Mouse (Mus musculus) right cerebral cortex, adult 18-20 months (tissue): ENCODE data around the gene Hoxa3.

Source experiments
- DNase-seq: peaks from one replicate; pipeline ENCODE4 v3.0.0; 2022; ENCODE audit warnings: mixed read lengths

Gene Hoxa3

DNA sequence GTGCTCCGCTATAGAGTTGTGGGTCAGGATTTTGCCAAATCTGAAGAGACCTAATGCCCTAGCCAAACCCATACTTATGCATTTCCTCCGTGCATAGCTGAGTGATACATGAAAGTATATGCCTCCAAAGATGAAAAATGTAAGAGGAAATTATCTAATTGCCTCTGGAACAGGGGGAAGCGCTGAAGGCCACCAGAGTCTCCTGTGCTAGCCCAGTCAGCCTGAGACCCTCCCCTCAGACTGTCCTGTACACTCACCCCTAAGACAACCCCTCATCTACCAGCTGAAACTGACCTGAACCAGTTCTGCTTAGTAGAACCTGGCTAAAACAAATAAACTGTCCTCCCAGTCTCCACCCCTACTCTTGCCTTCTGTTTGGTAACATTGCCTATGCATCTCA, 32.4 kb downstream of the Hoxa3 start:
- no peak for DNase-seq

- no peak for DNase-seq
Measured at GRCm38 (mm10) chr6:52180213-52180710, 32.9 kb downstream of the Hoxa3 start.

DNA sequence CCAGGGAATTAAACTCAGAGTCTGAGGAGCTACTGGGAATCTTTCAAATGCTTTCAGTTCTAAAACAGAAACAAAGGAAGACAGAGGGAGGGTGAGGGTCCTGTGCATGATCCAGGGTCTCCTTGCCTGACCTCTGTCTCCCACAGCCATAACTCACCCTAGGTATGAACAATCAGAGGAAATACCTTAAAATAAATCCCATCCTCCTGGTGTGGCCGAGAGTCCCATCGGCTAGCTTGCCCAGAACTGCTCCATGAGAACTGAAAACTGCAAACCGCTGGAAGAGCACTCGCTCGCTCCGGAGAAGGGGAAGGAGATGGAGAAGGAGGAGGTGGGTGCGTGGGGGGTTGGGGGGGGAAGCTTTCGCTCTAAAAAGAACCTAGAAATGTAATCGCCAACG, 33.4 kb downstream of the Hoxa3 start:
- DNase-seq = no peak

DNA sequence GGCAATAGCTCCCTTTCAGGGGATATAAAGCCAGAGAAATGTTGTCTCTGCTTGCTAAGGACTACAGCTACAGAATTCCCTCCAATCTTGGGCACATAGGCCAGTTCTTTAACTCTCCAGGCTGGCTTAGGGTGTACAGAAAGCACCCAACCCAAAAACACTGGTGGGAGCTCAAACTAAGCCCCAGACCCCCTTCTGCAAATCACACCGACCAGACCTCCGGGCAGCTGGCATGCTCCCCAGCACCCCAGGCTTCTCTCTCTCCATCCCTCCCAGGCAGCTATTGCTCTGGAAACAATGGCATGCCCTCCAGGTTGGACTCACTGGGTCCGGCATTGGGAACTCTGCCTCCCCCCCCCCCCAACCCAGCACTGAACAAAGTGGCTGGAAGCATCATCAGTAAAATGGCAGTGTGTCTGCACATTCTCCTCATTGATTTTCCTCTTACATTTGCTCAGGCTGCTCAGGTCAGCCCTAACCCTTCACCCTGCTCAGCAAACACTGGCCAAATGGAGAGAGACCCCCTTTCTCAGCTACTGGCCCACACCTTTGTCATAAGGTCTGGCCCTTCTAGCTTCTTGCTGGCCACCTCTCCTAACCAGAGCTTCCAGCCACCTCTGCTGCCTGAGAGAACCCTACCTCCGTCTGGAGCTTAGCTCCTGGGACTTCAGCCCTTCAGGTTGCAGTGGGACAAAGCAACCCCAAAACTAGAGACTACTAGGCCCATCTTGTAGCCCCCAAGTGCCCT, 34.0 kb downstream of the Hoxa3 start:
- no peak for DNase-seq

DNA sequence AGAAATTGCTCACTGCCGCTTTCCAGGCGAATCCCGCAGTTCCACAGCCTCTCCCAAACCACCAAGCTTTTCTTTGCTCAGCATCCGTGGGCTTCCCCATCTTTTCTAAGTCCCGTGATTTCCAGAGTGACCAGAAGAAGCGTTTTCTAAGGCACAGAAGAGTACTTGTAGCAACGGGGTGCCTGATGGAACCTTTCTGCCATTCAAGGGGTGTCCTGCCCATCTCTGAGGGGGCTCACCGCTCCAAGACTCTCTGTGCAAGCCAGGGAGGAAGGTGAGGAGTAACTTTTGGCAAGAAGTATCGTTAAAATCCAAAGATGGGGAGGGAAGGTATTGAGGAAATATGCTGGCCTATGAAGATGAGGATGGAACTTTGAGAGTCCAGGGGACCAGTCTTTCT, 35.3 kb downstream of the Hoxa3 start:
- DNase-seq = no peak

- no peak for DNase-seq
Measured at GRCm38 (mm10) chr6:52177061-52177735, 35.9 kb downstream of the Hoxa3 start, which contains the start of gene 5730596B20Rik. Gene 5730596B20Rik, plus strand, starts transcription at chr6:52177498.

GRCm38 (mm10) chr6:52176391-52176790, 36.7 kb downstream of the Hoxa3 start:
- DNase-seq = no peak

- no peak for DNase-seq
Measured at GRCm38 (mm10) chr6:52175864-52176263, 37.3 kb downstream of the Hoxa3 start.

- DNase-seq = no peak
Measured at GRCm38 (mm10) chr6:52174968-52175751, 38.0 kb downstream of the Hoxa3 start.

GRCm38 (mm10) chr6:52173648-52174047, 39.5 kb downstream of the Hoxa3 start:
- DNase-seq = no peak

DNA sequence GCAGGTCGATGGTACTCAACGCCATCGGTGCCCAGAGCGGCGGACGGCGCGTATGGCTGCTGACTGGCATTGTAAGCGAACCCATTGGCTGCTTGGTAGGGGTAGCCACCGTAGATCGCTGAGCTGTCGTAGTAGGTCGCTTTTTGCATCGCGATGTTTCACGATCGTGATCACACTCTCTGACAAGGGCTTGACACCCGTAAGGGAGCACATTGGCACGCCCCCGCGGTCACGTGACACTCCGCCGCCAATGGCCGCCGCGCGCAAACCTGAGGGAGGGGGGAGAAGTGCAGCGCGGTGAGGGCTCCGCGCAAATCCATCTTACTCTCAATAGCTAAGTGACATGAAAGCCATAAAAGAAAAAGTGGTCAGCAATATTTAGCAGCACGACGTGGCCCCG, 40.6 kb downstream of the Hoxa3 start:
- DNase-seq = no peak

GRCm38 (mm10) chr6:52171938-52172337, 41.2 kb downstream of the Hoxa3 start:
- DNase-seq = no peak

- no peak for DNase-seq
Measured at GRCm38 (mm10) chr6:52171331-52171730, 41.8 kb downstream of the Hoxa3 start.

DNA sequence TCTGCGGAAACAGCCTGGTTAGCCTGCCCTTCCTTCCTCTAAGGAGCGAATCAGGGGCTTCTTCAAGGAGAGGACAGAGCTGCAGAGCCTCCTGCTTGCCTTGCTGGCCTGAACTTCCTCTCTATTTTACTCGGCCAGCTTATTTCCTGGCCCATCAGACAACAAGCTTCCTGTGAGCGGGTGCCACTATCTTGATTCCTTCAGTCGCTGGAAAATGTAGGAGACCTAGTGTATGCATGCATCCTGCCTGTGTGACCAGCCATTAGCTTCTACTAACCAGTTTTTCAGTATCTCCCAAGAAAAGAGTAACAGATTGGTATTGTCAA, 42.3 kb downstream of the Hoxa3 start:
- DNase-seq = no peak

DNA sequence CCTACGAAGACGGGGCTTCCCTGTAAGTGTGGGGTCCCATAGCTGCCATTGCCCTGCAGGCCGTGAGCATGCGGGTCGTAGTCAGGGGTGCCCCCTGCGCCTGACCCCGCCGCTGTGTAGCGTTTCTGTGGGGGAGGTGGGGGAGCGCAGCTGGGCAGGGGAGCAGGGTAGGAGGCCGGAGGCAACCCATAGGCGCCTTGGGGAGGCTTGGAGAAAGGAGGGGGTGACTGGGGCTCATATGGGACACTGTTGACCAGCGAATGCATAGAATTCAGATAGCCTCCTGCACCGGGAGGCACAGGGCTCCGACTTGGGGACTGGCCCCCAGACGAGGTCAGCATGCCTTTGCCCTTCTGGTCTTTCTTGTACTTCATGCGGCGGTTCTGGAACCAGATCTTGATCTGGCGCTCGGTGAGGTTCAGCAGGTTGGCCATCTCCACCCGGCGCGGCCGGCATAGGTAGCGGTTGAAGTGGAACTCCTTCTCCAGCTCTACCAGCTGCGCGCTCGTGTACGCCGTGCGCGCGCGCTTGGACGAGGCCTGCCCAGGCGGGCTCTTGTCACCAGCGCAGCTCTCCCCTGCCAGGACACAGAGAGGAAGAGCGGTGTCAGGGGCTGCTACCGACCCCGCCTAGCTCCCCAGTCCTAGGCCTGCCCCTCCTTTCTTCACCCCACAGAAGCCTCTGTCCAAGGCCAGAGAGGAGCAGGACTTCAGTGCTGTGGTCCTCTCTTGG, 42.8 kb downstream of the Hoxa3 start:
- DNase-seq = no peak

DNA sequence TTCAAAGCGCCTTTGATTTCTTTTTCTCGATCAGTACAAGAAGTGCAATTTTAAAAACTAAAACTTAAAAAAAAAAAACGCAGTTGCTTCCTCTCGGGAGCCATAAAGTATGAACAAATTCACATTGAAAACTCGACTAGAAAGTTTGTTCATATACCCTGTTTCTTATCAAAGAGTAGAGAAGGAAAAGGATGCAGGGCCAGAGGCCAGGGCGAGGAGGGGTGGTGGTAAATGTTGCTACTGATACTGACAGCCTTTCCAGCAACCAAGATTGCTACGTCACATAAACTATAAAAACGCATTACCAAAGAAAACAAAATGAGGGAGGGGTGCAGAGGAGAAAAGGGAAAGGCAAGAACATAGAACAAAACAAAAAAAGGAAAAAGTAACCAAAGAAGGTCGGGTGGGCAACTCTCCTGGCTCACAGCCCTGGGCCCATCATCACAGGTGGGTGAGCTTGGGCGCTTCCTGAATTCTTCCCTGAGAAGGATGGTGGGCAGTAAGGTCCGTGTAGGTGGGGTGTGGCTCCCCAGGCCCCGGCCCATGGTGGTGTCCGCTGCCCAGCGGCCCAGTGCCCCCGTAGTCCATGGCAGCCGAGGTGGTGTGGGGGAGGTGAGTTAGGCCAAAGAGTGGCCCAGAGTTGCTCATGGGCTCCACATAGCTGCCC, 43.5 kb downstream of the Hoxa3 start:
- DNase-seq = no peak

- DNase-seq = no peak
Measured at GRCm38 (mm10) chr6:52168191-52169055, 44.7 kb downstream of the Hoxa3 start.

DNA sequence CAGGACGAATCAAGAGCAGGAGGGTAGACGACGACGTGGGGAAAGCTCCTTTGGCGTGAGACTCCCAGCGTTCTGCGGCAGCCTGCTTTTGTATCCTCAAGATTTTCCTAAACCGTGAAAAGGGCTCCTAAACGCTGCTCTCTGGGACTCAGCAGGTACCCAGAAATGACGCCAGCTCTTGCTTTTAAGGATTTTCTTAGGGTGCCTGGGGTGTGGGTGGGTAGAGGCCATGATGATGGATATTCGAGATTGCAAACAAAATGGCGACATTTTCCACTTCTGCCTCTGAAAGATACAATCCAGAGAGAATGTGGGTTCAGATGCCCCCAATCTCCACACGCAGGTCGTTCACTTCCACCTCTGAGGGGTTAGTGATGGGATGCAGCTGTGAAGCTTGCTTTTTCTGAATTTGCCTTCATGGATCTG, 45.4 kb downstream of the Hoxa3 start:
- no peak for DNase-seq

DNA sequence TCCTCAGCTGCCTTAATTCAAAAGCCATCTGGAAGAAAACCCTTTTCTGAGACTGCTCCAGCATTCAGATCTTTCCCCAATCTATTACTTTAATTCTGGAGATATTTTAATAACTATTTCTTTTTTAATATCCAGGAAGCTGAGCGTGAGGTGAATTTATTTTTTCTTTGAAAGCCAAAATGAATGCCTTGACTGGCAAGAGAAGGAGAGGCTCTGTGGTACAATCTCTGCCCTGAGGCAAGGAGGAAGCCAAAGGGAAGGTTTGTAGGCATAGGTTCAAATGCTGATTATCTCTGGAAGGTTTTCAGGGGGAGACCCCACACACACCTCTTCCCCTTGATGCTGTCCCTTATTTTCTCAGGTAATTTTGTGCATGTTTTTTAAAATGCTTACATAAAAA, 46.0 kb downstream of the Hoxa3 start:
- no peak for DNase-seq

DNA sequence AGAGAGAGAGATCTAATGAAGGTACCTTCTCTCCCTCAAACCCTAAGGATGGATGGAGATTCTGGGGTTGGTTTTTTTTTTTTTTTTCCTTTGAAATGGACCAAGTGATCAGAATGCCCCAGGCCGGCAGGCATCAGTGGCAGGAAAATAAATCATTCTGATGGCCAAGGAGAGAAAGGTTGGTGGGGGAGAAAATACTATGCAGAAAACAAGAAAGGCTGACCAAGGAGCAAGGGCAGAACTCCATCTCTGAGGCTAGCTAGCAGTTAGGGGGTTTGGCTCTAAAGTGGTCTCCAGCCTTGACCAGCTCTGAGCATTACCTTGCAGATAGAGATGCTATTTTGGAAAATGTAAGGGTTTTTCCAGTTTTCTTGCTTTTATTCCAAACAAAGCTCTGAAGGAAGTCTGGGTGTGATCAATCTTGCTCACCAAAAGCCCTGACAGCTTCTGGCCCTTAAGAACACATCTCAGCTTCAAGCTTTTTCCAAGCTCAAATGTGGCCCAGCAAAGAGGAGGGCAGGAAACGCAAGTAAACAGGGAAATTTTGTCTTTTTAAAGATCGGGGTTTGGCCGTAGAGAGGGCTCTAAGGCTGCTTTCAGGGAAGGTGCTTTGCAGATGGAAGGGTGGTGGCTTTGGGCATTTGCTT, 46.6 kb downstream of the Hoxa3 start:
- no peak for DNase-seq
